Mouse (Mus musculus): Measurements from ENCODE around the gene Dcun1d5. TPM values are rescaled to one million over a fixed set of nuclear protein-coding genes. Genes with fewer than 3 reads are reported as not detected.
"Not testable (repeated sequence)": the region's sequence is repeated elsewhere in the genome, so short reads cannot be mapped to it uniquely, and the experiment has no call there.

Gene Dcun1d5
- total RNA-seq (2014; fragmentation: Nextera tagmentation): 67.8 and 92.5 TPM in 2 replicates
- total RNA-seq (2017): 122 and 129 TPM in 2 replicates

DNA sequence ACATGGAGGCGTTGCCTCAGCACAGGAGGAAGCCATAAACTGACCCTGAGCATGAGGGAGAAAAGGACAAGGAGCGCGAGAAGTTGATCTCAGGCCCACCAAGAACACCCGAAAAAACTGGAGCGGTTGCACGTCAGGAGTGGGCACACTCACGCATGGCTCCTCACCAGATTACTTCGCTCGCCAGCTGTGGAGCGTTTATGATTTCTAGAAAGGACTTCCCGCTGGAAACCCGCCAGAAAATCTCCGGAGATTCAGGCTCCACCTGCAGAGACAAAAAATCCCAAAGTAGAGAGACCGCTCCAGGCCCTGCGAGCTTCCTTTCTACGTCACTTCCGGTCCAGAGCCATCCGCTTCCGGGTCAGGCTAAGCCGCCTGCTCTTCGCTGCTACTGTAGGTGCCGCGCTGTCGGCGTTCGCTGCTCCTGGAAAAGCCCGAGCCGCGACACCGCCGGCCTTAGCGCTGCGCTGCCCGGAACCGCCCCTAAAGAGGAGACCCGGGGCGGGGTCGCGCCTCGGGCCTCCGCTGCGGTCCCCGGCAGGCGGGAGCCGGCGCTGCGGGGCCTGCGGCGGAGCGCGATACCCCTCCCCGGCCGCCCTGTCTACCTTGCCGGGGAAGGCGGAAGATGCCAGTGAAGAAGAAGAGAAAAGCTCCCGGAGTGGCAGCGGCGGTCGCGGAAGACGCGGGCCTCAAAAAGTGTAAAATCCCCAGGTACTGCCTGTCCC is at the start of gene Dcun1d5, which contains the start of gene Dync2h1:
Gene Dcun1d5, plus strand, starts transcription at position 349 of the 725 bp plus-strand sequence.
Gene Dync2h1, minus strand, starts transcription at position 275 of the 725 bp plus-strand sequence.
- ATAC-seq (replicated peaks; ENCODE audit: low FRiP score, low TSS enrichment, poor library complexity, severe bottlenecking): peak; percentile 95

DNA sequence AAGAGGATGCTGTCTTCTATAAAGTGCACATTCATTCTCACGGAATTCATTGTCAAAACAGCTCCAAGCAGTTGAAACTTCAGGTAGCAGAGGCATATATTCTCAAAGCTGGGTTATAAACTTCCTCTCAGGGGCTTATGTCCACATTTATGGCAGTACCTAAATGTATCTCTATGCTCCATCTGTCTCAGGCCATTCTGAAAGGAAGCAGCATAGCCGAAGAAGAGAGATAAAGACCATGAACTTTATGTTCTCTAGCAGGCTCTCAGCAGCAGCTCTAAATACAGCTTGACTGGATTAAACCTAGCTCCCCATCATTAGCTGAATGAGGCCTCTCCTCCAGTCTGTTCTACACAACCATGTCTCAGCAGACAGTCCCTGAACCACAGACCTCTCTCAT is 29.9 kb upstream of the Dcun1d5 start:
- ATAC-seq (replicated peaks; ENCODE audit: low FRiP score, low TSS enrichment, poor library complexity, severe bottlenecking): no peak

DNA sequence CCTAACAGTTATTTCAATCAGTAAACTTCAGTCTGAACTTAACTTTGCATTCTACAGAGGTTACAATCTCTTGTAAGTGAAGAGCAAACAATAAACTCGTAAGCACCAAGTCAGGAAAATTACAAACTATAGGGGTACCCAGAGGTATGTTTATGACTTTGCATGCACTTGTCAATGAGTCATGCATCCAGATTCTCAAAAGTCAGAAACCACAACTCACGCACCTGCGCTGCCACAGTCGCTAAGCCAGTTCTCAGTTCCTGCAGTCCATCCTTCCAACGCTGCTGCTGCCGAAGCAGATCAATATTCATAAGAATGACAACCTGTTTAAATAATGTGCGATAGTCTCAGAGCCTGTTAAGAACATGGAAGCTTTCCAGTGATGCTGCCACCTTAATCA is 25.7 kb upstream of the Dcun1d5 start:
- ATAC-seq (replicated peaks; ENCODE audit: low FRiP score, low TSS enrichment, poor library complexity, severe bottlenecking): no peak

DNA sequence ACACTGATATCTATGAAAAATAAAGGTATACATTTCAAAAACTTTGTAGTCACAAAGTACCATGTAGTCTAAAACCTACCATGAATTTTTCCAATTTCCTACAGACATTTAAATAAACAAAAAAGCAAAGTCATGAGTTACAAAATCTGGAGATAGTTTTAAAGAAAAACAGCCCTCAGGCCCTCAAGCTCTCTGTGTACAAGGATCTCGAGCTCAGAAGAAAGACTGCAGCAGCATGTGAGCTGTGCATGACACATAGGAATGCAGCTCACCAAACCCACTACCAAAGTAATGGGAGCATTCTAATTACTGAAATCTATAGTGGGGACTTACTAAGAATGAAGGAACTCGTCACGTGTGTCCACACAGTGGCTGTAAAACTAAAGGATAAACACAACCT is 24.6 kb upstream of the Dcun1d5 start:
- ATAC-seq (replicated peaks; ENCODE audit: low FRiP score, low TSS enrichment, poor library complexity, severe bottlenecking): no peak

DNA sequence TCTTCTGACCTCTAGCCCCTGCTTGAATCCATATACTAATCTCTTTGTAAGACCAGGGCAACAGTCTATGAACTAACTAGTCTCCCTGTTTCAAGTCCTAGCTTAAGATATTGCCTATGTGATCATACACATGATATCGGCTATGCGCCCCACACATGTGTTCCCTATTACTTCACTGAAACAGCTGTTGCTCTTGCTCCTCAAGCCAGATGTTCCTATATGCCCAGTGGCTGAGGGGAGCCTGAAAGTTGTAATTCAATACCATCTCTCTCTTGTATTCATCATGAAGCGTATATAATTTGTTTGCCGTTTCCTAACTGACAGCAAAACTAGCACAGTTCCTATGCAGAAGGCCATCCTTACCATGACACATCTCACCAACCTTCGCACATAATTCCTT is 23.6 kb upstream of the Dcun1d5 start:
- no peak for ATAC-seq (replicated peaks; ENCODE audit: low FRiP score, low TSS enrichment, poor library complexity, severe bottlenecking)

DNA sequence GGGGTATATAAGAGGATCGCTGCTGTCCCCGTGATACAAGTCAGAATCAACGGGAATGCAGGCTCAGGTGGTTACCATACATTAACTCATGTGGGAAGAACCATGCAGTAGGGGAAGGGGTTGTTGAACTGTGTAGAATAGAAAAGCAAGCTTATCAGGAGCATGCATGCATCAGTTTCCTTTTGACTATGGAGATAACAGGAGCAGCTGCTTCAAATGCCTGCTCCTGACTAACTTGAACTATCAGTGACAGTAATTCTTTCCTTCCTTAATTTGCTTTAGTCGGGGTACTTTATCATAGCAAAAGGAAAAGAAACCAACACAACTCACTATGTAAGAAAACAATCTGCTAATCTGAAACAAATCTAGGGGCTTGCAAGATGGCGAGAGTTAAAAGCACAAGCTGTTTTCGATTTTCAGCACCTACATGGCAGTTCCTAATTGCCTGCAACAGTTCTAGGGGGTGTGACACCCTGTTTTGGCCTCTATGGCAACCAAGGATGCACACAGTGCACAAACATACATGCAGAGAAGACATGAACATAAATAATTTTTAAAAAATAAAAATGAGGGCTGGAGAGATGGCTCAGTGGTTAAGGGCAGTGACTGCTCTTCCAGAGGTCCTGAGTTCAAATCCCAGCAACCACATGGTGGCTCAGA is 16.9 kb upstream of the Dcun1d5 start:
- peak; percentile 90 for ATAC-seq (replicated peaks; ENCODE audit: low FRiP score, low TSS enrichment, poor library complexity, severe bottlenecking)

DNA sequence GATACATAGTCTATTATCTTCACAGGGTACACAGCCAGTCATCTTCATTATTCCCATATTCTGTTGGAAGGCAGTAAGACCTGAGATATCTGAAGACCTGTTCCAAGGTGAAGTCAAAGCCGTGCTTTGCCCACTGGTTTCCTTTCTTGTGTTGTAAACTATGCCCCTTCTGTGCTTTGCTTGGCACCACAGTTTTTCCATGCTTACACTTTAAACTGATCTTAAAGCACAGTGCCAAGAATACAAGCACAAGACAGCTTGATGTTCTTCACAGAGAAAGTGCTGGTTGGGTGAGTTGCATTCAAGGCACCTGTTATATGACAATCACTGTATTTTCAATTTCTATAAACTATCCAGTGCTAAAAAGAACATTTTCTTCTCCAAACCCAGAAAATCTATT is 10.6 kb upstream of the Dcun1d5 start:
- no peak for ATAC-seq (replicated peaks; ENCODE audit: low FRiP score, low TSS enrichment, poor library complexity, severe bottlenecking)

DNA sequence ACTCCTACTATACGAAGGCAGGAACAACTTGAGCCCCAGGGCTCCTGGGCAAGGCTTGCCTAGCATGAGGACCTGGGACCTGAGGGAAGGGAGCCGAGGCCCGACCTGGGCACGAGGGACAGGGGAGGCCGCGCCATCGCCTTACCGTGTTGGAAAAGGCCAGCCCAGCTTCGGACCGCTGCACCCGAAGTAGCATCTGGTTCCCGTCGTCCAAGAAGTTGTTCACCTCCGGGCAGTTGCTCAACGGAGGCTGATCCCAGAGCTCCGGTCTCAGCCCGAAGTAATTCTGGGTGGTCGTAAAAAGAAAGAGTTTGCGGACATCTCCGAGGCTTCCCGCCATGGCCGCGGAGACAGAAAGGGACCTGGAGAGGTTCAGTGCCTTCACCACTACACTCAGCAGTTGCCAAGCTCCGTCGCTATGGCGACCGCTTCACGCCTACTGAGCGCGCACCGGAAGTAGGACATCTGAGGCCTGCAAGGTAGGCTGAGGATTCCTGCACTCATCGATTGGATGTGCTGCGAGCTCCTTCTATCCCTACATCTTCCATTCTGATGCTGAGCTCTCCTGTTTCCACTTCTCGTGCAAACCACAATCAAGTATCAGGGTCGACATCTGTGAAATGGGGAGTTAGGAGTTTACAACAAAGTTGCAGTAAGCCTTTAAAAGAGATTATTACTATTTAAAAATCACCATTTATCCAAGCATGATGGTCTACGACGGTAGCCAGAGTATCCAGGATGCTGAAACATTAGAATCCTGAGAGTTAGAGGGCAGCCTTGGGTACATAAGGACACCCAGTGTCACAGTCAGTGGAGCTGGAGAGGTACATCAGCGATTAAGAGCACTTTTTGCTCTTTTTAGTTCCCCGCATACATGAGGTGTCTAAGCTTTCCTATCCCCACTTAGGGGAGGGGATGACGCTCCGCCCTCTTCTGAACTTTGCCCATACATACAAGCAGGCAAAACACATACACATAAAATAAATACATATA is 7.4 kb upstream of the Dcun1d5 start:
- ATAC-seq (replicated peaks; ENCODE audit: low FRiP score, low TSS enrichment, poor library complexity, severe bottlenecking): peak; percentile 100

DNA sequence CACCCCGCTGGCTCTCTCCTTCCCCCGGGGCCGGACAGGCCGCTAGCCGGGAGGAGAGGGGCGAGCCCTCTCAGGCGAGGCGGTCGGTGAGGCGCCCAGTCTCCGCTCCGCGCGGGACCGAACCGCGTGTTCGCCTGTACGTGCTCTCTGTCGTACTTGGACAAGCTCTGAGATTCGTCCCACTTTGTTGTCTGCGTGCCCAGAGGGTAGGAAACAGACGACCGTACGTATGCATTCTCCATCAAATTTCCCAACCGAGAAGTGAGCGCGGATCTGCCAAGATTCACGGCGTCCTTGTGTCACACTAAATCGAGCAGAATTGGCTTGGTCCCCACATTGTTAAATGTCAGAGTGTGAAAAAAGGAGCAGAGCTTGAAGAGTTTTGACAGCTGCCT is 574 bp downstream of the Dcun1d5 start:
- ATAC-seq (replicated peaks; ENCODE audit: low FRiP score, low TSS enrichment, poor library complexity, severe bottlenecking): peak; percentile 74

DNA sequence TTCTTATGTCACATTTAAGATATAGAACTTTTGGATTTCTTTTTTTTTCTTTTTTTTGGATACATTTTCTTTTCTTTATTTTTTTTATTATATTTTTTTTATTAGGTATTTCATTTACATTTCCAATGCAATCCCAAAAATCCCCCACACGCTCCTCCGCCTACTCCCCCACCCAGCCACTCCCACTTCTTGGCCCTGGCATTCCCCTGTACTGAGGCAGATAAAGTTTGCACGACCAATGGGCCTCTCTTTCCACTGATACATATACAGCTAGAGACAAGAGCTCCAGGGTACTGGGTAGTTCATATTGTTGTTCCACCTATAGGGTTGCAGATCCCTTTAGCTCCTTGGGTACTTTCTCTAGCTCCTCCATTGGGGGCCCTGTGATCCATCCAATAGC is 6.4 kb downstream of the Dcun1d5 start:
- not testable (repeated sequence) for ATAC-seq (replicated peaks; ENCODE audit: low FRiP score, low TSS enrichment, poor library complexity, severe bottlenecking)

DNA sequence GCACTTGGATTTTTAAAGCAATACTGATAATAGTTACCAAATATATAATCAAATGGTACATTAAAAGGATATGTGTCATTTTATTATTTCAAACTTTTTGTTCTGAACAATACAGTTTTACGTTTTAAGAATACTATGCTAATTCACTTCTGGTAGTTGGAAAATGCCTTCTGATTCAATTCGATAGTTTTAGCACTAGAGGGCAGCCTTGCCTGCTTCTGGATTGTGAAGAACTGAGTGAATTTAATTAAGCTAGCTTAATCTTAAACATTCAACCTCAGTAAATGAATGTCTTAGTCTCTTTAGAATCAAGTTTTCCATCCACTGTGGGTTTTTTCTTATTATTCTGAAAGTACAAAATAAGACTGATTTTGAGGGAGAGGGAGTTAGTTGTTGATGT is 31.9 kb downstream of the Dcun1d5 start:
- ATAC-seq (replicated peaks; ENCODE audit: low FRiP score, low TSS enrichment, poor library complexity, severe bottlenecking): peak; percentile 75

DNA sequence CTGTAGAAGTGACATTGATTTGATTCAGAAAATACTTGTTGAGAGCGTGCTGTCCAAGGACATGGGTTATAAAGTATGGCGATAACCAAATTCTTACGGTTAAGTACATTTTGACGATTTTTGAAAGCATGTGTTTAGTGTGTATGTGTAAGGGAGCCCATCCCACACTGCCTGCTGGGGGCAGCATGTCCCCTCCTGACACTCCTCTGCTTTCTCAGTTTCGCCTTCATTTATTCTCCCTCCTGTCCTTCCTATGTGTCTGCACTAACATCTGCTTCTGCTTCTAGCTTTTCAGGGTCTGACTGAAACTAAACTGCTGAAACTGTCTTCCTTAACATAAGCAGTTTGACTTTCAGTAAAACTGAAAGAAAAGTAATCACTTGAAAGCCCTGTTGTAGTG is 36.7 kb downstream of the Dcun1d5 start:
- ATAC-seq (replicated peaks; ENCODE audit: low FRiP score, low TSS enrichment, poor library complexity, severe bottlenecking): peak; percentile 44; the same call in 1 of the 2 replicates

DNA sequence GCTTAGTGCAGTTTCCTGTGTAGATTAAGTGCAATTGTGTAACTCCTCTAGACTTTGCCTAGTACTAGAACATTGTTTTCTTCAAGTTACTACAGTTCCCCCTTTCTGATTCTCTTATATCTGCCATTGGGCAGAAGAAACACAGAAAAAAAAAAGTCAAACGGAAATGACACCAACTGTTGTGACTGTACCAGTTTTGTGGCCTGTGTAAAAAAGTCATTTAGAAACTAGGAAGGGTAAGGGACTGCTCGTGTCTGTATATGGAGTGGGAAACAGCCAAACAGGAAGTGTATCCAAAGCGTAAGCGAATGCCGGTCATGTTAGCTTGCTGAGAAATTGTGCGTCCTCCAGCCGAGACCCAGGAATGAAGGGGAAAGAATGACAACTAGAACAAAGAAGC is 37.1 kb downstream of the Dcun1d5 start:
- no peak for ATAC-seq (replicated peaks; ENCODE audit: low FRiP score, low TSS enrichment, poor library complexity, severe bottlenecking)

DNA sequence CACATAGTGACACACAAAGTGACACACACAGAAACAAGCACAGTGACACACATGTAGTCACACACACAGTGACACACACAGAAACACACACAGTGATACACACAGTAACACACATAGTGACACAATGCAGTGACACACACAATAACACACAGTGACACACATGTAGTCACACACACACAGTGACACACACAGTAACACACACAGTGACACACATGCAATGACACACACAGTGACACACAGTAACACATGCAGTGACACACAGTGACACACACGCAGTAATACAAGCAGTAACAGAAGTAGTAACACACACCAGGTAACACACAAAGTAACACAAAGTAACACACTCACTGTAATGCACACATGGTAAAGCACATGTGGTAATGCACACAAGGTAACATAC is 54.3 kb downstream of the Dcun1d5 start:
- no peak for ATAC-seq (replicated peaks; ENCODE audit: low FRiP score, low TSS enrichment, poor library complexity, severe bottlenecking)

DNA sequence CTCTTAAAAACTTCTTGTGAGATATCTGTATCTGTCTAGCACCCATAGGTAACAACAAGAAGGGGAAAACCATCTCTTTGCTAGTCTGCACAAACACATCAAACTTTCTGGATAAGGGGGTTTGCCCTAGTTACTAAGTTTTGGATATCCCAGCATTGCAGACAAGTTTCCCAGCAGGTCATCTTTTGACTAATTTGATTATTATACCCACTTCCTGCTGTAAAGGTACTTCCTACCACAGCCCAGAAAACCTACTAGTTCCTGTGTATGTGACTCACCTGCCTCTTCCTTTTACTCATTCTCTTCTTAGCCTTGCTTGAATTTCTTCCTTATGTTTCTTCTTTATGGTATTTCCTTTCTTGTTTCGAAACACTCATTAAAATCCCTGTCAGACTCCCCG is 55.6 kb downstream of the Dcun1d5 start:
- no peak for ATAC-seq (replicated peaks; ENCODE audit: low FRiP score, low TSS enrichment, poor library complexity, severe bottlenecking)

DNA sequence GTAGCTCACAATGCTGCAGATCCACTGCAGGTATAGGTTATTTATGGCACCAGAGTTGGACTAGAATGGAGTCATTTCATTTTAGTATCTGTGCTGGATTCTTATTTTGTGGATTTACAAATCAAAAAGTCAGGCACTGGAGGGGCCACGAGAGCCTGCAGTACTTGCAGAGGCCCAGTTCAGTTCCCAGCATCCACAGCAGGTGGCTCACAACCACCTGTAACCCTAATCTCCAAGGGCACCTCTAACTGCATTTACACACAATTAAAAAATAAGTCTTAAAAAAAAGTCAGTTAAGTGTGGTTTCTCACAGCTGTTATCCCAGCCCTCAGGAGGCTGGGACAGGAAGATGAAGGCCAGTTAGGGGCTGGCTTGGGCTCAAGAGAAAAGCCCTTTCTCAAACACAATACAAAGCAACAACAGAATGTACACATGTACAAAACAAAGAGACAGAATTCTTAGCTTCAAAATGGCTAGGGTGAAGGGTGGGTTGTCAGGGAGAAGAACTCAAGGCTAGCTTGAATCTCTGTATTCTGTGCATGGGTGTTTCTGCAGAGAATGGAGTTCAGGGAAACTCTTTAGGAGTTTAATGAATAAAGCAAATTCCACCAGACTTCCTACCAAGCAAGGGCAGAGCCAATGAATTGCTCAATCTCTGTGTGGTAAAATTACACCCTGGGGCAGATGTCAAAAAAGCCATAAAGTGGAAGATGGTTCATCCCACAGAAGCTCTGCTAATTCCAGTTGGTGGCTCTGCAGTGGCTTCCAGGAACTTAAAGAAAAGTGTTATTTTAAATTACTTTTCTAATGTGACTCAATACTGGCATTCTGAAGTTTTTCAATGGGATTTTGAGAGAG is 68.7 kb downstream of the Dcun1d5 start:
- ATAC-seq (replicated peaks; ENCODE audit: low FRiP score, low TSS enrichment, poor library complexity, severe bottlenecking): no peak
